Mouse (Mus musculus) embryonic fibroblast, embryonic 13.5 days (primary cell): ENCODE data around the gene Traf3ip3.

ENCODE experiments used
- CTCF ChIP-seq: IDR thresholded peaks from 2 replicates; pipeline ENCODE4 v1.5.1; 2011; ENCODE audit warnings: mild to moderate bottlenecking, control low read depth, low read length, moderate library complexity, borderline replicate concordance; ENCODE audit not compliant: insufficient read depth
- POLR2A ChIP-seq: IDR thresholded peaks from 2 replicates; pipeline ENCODE4 v1.6.1; 2011; ENCODE audit warnings: low read depth, mild to moderate bottlenecking, control low read depth, low read length, moderate library complexity

GRCm38 (mm10) chr1:193131311-193131948 lies 70.1 kb downstream of the Traf3ip3 start:
- TF ChIP-seq CTCF (no peak), POLR2A (no peak)
